Mouse (Mus musculus): ENCODE data around the gene Ak1.

GRCm38 (mm10) chr2:32601417-32602065 is 20.0 kb upstream of the Ak1 start:
- TF ChIP-seq CTCF (IDR thresholded peaks at IDR 0.05; ENCODE audit: borderline replicate concordance, control insufficient read depth, extremely low read depth, insufficient read depth, low read length, poor library complexity) = no peak
- no peak for TF ChIP-seq POLR2A (IDR thresholded peaks at IDR 0.05; ENCODE audit: control insufficient read depth, extremely low read depth, insufficient read depth, low read length, poor library complexity)
